Mouse (Mus musculus) forebrain, embryonic 11.5 days (tissue): ENCODE data around the gene Drosha. TPM values are rescaled to one million over a fixed set of nuclear protein-coding genes. Genes with fewer than 3 reads are reported as not detected.

Experiments used
- ATAC-seq: fragments of 200-750 bp; cut with Nextera tagmentation; replicated peaks from 2 replicates; pipeline ENCODE4 v1.8.0; 2017; ENCODE audit warnings: moderate TSS enrichment; ENCODE audit not compliant: low FRiP score
- DNase-seq: peaks from one replicate; pipeline ENCODE4 v3.0.0-alpha.2; 2017; ENCODE audit warnings: low spot score
- H3K27ac ChIP-seq: fragments of 300-500 bp; sonication (generic); 2 replicates; pipeline ENCODE4 v1.5.1; 2014; ENCODE audit warnings: low read depth, low read length
- H3K27me3 ChIP-seq: fragments of 300-500 bp; sonication (generic); 2 replicates; pipeline ENCODE4 v1.6.1; 2014; ENCODE audit warnings: mild to moderate bottlenecking, low read length, mixed read lengths; ENCODE audit not compliant: control insufficient read depth, insufficient read depth
- H3K36me3 ChIP-seq: fragments of 300-500 bp; sonication (generic); 2 replicates; pipeline ENCODE4 v1.6.1; 2014; ENCODE audit warnings: mild to moderate bottlenecking, low read length, moderate library complexity, mixed read lengths; ENCODE audit not compliant: control insufficient read depth, insufficient read depth
- H3K4me1 ChIP-seq: fragments of 300-500 bp; sonication (generic); replicated peaks from 2 replicates; pipeline ENCODE4 v1.6.1; 2014; ENCODE audit warnings: low read length, mixed read lengths; ENCODE audit not compliant: control insufficient read depth, insufficient read depth
- H3K4me2 ChIP-seq: fragments of 300-500 bp; sonication (generic); 2 replicates; pipeline ENCODE4 v1.6.1; 2014; ENCODE audit warnings: low read depth, mild to moderate bottlenecking, low read length, moderate library complexity, mixed read lengths; ENCODE audit not compliant: severe bottlenecking
- H3K4me3 ChIP-seq: fragments of 300-500 bp; sonication (generic); 2 replicates; pipeline ENCODE4 v1.5.1; 2014; ENCODE audit warnings: low read depth, low read length
- H3K9ac ChIP-seq: fragments of 300-500 bp; sonication (generic); 2 replicates; pipeline ENCODE4 v1.6.1; 2014; ENCODE audit warnings: low read length
- H3K9me3 ChIP-seq: fragments of 300-500 bp; sonication (generic); 2 replicates; pipeline ENCODE4 v1.6.1; 2016; ENCODE audit warnings: low read length, mixed read lengths; ENCODE audit not compliant: control insufficient read depth
- WGBS: fragments of 180-500 bp; shearing (Covaris S2); extraction: QIAGEN DNeasy Blood & Tissue Kit; methylation state at CpG from one replicate; pipeline ENCODE4 v1.1.7; 2014; 5-methylcytosine and 5-hydroxymethylcytosine counted together
- polyA plus RNA-seq: library from polyadenylated mRNA; unstranded; fragments of >200 nt; fragmentation: Nextera tagmentation; extraction: Ambion mirVana; gene quantifications from 2 replicates; pipeline ENCODE4 v1.2.1, GENCODE M21; 2014

Drosha gene
- polyA plus RNA-seq, result 88.5 and 90.2 TPM in 2 replicates

DNA sequence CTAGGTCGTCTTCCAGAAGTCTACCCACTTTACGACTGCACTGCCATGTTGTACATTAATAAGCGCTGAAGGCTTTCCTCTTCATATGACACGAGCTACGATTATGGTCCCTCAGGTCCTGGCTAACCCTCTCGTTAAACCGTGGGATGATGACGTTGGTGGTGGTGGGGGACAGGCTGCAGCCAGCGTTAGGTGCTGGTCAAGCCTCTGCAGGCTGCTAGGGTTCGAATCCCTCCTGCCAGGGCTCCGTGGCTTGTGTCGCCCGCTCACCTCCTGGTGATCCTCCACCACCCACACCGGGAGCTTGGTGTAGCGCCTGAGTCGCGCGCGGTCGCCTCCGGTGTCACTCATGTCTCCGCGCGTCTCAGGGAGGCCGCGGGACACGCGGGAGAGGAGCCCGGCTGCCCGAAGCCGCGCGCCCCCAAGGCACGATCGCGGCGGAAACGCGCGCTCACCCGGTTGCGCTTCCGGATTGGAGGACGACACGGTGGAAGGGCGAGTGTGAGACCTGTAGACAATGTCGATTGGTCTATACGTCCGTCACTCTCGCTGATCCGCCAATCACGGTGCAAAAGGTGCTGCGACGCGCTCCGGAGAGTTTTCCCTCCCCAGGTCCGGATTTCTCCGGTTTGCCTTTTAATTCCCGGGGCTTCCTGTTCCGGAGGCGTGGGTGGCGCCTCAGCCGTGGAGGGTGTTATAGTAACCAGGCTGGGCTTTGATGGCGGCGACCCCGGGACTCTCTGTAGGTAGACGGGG is at the start of gene Drosha, which contains the start of gene 6030458C11Rik:
Drosha (plus strand) TSS at position 619 of the 756 bp plus-strand sequence.
6030458C11Rik (minus strand) TSS at position 453 of the 756 bp plus-strand sequence.
- H3K4me1 ChIP-seq, result no peaks in the 10 kb centered on the region; the same call in 1 of the 2 replicates
- no peaks in the 10 kb centered on the region; the same call in 1 of the 2 replicates for H3K36me3 ChIP-seq
- ATAC-seq, result peak; percentile 100
- H3K9ac ChIP-seq, result peak within 1 kb of the TSS; percentile 92
- H3K27ac ChIP-seq, result peak within 1 kb of the TSS; percentile 50; the same call in 1 of the 2 replicates
- WGBS, result under 1% methylated on average over 67 of the region's 67 CpGs
- peak; percentile 96 for DNase-seq
- H3K9me3 ChIP-seq, result no peaks in the 10 kb centered on the region
- H3K4me3 ChIP-seq, result peak within 1 kb of the TSS; percentile 84
- peak within 1 kb of the TSS; percentile 65 for H3K4me2 ChIP-seq
- H3K27me3 ChIP-seq, result no peaks in the 10 kb centered on the region

DNA sequence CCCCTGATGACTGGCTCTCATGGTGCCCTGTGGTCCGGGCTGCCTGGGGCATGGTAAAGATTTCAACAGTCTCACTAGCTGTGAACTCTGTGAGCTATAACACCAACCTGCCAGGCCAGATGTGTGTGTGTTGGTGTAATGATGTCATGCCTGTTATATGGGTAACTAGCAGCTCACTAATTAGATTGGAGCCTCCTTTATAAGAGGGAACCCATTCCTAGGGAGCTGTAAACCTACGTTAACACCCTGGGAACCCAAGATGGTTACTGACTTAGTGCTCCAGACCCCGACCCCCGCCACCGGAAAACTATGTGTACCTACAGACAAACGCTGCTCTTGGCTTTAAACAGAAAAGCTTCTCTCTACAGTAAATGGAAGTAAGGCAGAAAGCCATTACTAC is 43.3 kb upstream of the Drosha start:
- Histone ChIP-seq H3K4me3 (no peak overlapping the region), H3K9me3 (no peaks in the 10 kb centered on the region), H3K27ac (no peak overlapping the region), H3K27me3 (no peaks in the 10 kb centered on the region), H3K9ac (no peak overlapping the region), H3K36me3 (no peaks in the 10 kb centered on the region), H3K4me1 (no peaks in the 10 kb centered on the region), H3K4me2 (no peak overlapping the region)
- 87% methylated on average over 6 of the region's 6 CpGs for WGBS
- ATAC-seq (no peak), DNase-seq (no peak)

DNA sequence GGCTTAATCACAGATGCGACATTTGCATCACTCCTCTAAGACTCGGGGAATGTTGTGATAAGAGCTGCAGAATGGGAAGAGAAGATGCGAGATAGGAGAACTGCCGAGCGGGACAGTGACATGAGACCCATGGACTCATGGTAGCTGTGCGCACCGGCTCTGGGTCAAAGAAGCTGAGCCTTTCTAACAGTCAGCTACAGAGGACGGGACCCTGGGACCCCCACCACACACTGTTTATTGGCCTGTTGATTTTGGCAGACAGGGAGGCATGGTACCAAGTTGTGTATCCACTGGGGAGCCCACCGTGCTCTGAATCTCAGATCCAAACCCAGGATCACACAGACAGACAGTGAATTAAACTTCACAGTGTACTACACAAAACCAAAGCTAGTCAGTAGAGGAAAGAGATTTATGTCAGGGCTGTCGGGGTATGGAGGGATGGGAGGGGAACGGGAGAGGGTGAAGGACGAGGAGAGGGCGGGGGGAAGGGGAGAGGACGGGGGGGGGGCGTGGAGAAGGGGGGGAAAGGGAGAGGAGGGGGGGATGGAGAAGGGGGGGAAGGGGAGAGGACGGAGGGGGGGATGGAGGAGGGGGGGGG is 42.8 kb upstream of the Drosha start:
- Histone ChIP-seq H3K4me1 (no peaks in the 10 kb centered on the region), H3K4me2 (no peak overlapping the region), H3K4me3 (no peak overlapping the region), H3K9me3 (no peaks in the 10 kb centered on the region), H3K27ac (no peak overlapping the region), H3K36me3 (no peaks in the 10 kb centered on the region), H3K9ac (no peak overlapping the region), H3K27me3 (no peaks in the 10 kb centered on the region)
- WGBS, result 87% methylated on average over 13 of the region's 16 CpGs
- ATAC-seq (no peak), DNase-seq (no peak)

DNA sequence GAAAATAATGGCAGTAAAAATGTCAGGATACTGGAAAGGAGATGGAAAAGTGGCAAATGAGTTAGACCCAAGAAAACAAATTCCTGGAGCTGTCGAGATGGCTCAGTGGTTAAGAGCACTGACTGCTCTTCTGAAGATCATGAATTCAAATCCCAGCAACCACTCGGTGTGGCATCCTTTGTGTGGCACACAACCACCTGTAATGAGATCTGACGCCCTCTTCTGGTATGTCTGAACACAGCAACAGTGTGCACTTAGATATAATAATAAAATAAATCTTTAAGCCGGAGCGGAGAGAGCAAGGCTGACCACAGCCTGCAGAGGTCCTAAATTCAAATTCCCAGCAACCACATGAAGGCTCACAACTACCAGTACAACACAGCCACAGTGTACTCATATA is 36.1 kb upstream of the Drosha start:
- Histone ChIP-seq H3K4me1 (no peaks in the 10 kb centered on the region), H3K27ac (no peak overlapping the region), H3K4me3 (no peak overlapping the region), H3K9ac (no peak overlapping the region), H3K4me2 (no peak overlapping the region), H3K27me3 (no peaks in the 10 kb centered on the region), H3K9me3 (no peaks in the 10 kb centered on the region), H3K36me3 (no peaks in the 10 kb centered on the region)
- ATAC-seq (no peak), DNase-seq (no peak)
- 78% methylated on average over 5 of the region's 5 CpGs for WGBS

DNA sequence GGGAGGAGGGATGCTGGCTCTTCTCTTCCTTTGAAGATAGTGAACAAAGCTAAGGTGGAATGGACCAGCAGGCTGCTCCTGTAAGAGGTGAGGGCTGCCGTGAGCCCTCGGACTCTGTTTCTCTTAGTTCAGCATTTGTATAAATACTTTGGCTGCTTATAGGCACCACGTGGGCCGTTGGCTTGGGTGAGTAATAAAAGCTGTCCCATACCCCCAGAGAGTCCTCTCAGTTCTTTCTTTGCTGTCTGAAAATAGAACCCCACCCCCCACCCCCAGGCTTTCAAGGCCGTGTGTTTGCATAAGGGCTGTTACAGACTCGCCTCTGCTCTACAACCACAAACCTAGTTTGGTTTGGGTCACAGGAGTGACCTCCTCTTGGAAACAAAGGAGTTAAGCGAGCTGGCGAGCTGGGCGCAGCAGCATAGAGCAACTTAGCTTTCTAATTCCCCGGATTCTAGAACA is 35.2 kb upstream of the Drosha start:
- ATAC-seq, result peak; percentile 70
- no peaks in the 10 kb centered on the region for H3K27me3 ChIP-seq
- H3K4me2 ChIP-seq, result no peak overlapping the region
- 22% methylated on average over 10 of the region's 10 CpGs for WGBS
- H3K27ac ChIP-seq, result no peak overlapping the region
- no peak overlapping the region for H3K9ac ChIP-seq
- no peaks in the 10 kb centered on the region for H3K9me3 ChIP-seq
- H3K4me3 ChIP-seq, result no peak overlapping the region
- DNase-seq, result peak; percentile 53
- no peaks in the 10 kb centered on the region for H3K4me1 ChIP-seq
- H3K36me3 ChIP-seq, result no peaks in the 10 kb centered on the region

DNA sequence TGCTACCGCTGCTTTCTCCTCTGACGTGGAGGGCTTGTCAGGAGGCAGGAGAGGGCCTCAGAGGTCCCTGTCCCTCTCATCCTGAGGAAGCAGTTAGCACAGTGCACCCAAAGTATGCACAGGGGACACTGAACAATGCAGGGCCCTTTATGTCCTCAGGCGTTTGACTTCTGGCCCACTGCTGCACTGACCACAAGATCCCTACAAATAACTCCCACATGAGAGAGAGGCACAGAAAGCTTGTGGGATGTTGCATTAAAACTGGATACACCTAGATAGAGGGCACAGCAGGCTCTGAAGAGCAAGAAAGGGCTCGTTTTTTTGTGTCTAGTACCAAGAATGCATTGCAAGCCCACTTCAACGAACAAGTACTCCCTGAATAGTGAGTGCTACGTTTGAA is 30.3 kb upstream of the Drosha start:
- WGBS, result 49% methylated on average over 6 of the region's 6 CpGs
- no peaks in the 10 kb centered on the region for H3K36me3 ChIP-seq
- H3K27me3 ChIP-seq, result no peaks in the 10 kb centered on the region
- no peak overlapping the region for H3K9ac ChIP-seq
- H3K4me1 ChIP-seq, result no peaks in the 10 kb centered on the region
- ATAC-seq (no peak), DNase-seq (no peak)
- H3K4me3 ChIP-seq, result no peak overlapping the region
- H3K27ac ChIP-seq, result no peak overlapping the region
- H3K9me3 ChIP-seq, result no peaks in the 10 kb centered on the region
- no peak overlapping the region for H3K4me2 ChIP-seq

DNA sequence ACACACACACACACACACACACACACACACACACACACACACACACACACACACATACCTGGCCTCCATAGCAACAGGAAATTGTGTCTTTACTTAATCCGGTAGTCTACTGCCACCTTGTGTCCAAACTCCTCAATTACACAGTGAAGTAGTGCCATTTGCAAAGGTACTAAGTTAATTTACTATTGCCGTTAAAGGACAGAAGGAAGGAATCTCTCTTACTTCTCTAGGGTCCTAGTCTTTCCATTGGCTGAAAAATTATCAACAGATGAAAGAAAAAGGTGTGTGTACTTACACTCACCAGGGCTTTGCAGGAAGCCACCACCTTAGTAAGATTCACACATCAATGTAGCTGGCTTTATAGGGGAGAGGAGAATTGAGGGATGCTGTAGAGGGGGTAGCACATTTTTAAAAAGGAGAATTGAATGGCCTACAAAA is 29.1 kb upstream of the Drosha start:
- Histone ChIP-seq H3K36me3 (no peaks in the 10 kb centered on the region), H3K9ac (no peak overlapping the region)
- 2% methylated on average over 2 of the region's 2 CpGs for WGBS

DNA sequence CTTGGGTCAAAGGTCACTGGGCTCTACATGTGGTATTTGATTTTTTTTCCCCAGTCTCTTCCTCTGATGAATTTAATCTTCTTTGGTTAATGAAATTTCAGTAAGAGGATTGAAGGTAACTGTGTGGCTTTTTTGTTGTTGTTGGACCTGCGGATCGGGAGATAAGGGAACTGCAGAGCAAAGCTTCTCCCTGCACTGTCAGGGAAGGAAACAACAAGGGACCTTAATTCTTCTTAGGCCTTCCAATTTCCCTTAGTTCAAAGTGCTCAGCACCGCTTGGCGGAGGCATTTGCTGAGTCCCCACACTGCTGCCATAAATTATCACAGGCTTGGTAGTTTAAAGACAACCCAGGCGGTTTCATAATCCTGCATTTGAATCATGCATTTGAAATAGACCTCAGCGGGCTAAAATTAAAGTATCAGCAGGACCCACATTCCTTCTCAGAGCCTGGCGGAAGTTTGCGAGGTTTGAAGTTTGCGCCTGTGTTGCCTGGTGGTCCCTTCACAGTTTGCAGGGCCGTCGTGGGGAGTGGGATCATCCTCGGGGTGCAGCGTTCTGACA is 28.6 kb upstream of the Drosha start:
- Histone ChIP-seq H3K27ac (no peak overlapping the region), H3K36me3 (no peaks in the 10 kb centered on the region), H3K4me2 (no peak overlapping the region), H3K27me3 (no peaks in the 10 kb centered on the region), H3K9ac (no peak overlapping the region), H3K9me3 (no peaks in the 10 kb centered on the region), H3K4me1 (no peaks in the 10 kb centered on the region), H3K4me3 (no peak overlapping the region)
- WGBS, result 30% methylated on average over 13 of the region's 13 CpGs
- no peak for ATAC-seq
- no peak for DNase-seq

More for the DNA sequence above, 29.1 kb upstream of the Drosha start:
- Histone ChIP-seq H3K27me3 (no peaks in the 10 kb centered on the region), H3K4me2 (no peak overlapping the region), H3K4me1 (no peaks in the 10 kb centered on the region), H3K9me3 (no peaks in the 10 kb centered on the region), H3K4me3 (no peak overlapping the region), H3K27ac (no peak overlapping the region)
- DNase-seq, result no peak
- peak; percentile 66; the same call in 1 of the 2 replicates for ATAC-seq
